Mouse (Mus musculus) frontal cortex, postnatal 25 days (tissue): Measurements from ENCODE around the gene Dhrs9.
"Not testable (repeated sequence)": the region's sequence is repeated elsewhere in the genome, so short reads cannot be mapped to it uniquely, and the experiment has no call there.

Source experiments
- DNase-seq, 2 experiments: peaks; one replicate each; pipeline ENCODE4 v3.0.0; 2022; ENCODE audit warnings: low spot score in 2 of 2

Gene Dhrs9

GRCm38 (mm10) chr2:69380281-69380680, at the start of gene Dhrs9:
TSS of gene Dhrs9 (plus strand) at chr2:69380445.
- DNase-seq: no peak

- not testable (repeated sequence) for DNase-seq
Measured at GRCm38 (mm10) chr2:69331523-69331922, 48.7 kb upstream of the Dhrs9 start.

- DNase-seq: no peak
Measured at GRCm38 (mm10) chr2:69341506-69341905, 38.7 kb upstream of the Dhrs9 start.

GRCm38 (mm10) chr2:69342496-69343221, 37.6 kb upstream of the Dhrs9 start, which contains the start of gene Abcb11:
TSS of gene Abcb11 (minus strand) at chr2:69342616.
- DNase-seq: no peak

GRCm38 (mm10) chr2:69355402-69355801, 24.8 kb upstream of the Dhrs9 start:
- not testable (repeated sequence) for DNase-seq

GRCm38 (mm10) chr2:69364831-69365230, 15.4 kb upstream of the Dhrs9 start:
- no peak for DNase-seq

GRCm38 (mm10) chr2:69365275-69365674, 15.0 kb upstream of the Dhrs9 start:
- no peak for DNase-seq

GRCm38 (mm10) chr2:69376780-69377179, 3.5 kb upstream of the Dhrs9 start:
- DNase-seq: no peak

- no peak for DNase-seq
Measured at GRCm38 (mm10) chr2:69379801-69380200, 444 bp upstream of the Dhrs9 start.

GRCm38 (mm10) chr2:69381740-69382139, 1.5 kb downstream of the Dhrs9 start:
- DNase-seq: no peak

- no peak for DNase-seq
Measured at GRCm38 (mm10) chr2:69382838-69383237, 2.6 kb downstream of the Dhrs9 start.

GRCm38 (mm10) chr2:69386118-69386871, 6.0 kb downstream of the Dhrs9 start:
- no peak for DNase-seq

- no peak for DNase-seq
Measured at GRCm38 (mm10) chr2:69393947-69394346, 13.7 kb downstream of the Dhrs9 start.

- no peak for DNase-seq
Measured at GRCm38 (mm10) chr2:69395597-69396248, 15.5 kb downstream of the Dhrs9 start.

- no peak for DNase-seq
Measured at GRCm38 (mm10) chr2:69396760-69397435, 16.7 kb downstream of the Dhrs9 start.

- no peak for DNase-seq
Measured at GRCm38 (mm10) chr2:69400866-69401604, 20.8 kb downstream of the Dhrs9 start.

GRCm38 (mm10) chr2:69401891-69402290, 21.6 kb downstream of the Dhrs9 start:
- no peak for DNase-seq

- no peak for DNase-seq
Measured at GRCm38 (mm10) chr2:69402309-69402708, 22.1 kb downstream of the Dhrs9 start.

- DNase-seq: no peak
Measured at GRCm38 (mm10) chr2:69405692-69406091, 25.4 kb downstream of the Dhrs9 start.

GRCm38 (mm10) chr2:69414539-69414938, 34.3 kb downstream of the Dhrs9 start:
- DNase-seq: no peak

GRCm38 (mm10) chr2:69415070-69415469, 34.8 kb downstream of the Dhrs9 start:
- no peak for DNase-seq
